Comparison of ENCODE assay signal across 18 mouse cellular contexts in the genomic region with DNA sequence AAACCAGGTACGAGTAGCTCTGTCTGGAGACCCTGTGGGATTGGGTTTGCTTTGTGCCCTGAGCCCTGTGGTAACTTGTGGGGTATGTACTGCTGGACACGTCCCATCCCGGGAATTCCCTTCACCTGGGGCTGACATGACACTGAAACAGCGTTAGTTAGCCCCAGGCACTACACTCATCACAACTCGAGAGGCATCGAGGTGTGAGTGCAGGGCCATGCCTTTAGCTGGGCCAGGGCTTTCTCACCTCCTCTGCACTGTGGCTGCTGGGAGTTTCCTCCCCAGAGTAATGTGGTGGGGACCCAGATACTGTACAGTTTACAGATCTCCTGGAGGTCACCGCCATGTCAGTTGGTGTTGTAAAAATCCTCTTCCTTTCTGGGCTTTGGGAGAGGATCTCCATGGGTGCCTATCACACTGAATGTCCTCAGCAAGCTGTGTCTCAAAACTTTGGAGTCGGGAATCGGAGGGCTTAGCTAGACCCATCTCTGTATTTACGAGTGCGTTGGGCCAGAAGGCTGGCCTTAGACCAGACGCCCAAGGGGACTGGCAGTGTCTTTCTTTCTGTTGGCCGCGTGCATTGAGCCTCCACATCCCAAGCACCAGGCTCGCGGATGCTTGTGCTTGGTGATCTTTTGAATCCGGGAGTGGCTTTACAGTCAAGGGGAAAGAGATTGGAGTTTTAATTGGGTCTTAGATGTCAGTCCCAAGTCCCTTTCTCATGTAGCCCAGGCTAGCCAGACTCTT. TPM values are rescaled to one million over a fixed set of nuclear protein-coding genes. Genes with fewer than 3 reads are reported as not detected.
A peak's percentile ranks its signal among the peaks of the same experiment; 100 is the strongest.
DNase-seq lines count a peak whose midpoint lies in the region; ATAC-seq lines count a peak whose summit lies in the region.
"Had no signal": no experiment of that assay in that cellular context is flagged by ENCODE, and none has a peak within 500 bp of the region (broad histone marks: within the 10 kb centered on the region; RNA-seq: fewer than 3 reads in every experiment).

No protein-coding gene starts in this region.

- no peak overlapping the region for H3K4me2 ChIP-seq in heart, embryonic 14.5 days (ENCODE audit: low read length)
- no peak overlapping the region for H3K4me2 ChIP-seq in heart, embryonic 12.5 days
- no peak overlapping the region for H3K4me2 ChIP-seq in midbrain, embryonic 13.5 days (replicated peaks)
- H3K4me2 ChIP-seq: embryonic facial prominence, embryonic 12.5 days; hindbrain, embryonic 12.5 days; liver, embryonic 13.5 days; midbrain, embryonic 15.5 days had no signal

- 0 out of 2 replicates have a peak overlapping the region, but pooled peaks have one; percentile 13 for H3K9ac ChIP-seq in heart, embryonic 14.5 days (ENCODE audit: low read length)
- no peak overlapping the region for H3K9ac ChIP-seq in heart, embryonic 12.5 days
- no peak overlapping the region for H3K9ac ChIP-seq in midbrain, embryonic 13.5 days (replicated peaks)
- H3K9ac ChIP-seq: embryonic facial prominence, embryonic 12.5 days; hindbrain, embryonic 12.5 days; liver, embryonic 13.5 days; midbrain, embryonic 15.5 days had no signal

- no peak for ATAC-seq in heart, embryonic 14.5 days (ENCODE audit: insufficient number of reproducible peaks, insufficient read depth, low FRiP score, low read depth)
- ATAC-seq in heart, embryonic 12.5 days (ENCODE audit: insufficient number of reproducible peaks, low FRiP score) = no peak
- ATAC-seq in midbrain, embryonic 13.5 days = no peak
- ATAC-seq: CD4-positive, CD25-positive, alpha-beta regulatory T cell, adult 4 months; inflammation-experienced regulatory T-cells, adult 6 months; midbrain, embryonic 15.5 days had no signal

- peaks cover 47 to 84% of the 10 kb centered on the region in 2 experiments for H3K4me1 ChIP-seq in heart, embryonic 14.5 days (ENCODE audit: control insufficient read depth in 2 of 2, insufficient read depth in 2 of 2, low read length in 2 of 2)
- H3K4me1 ChIP-seq in heart, embryonic 12.5 days (replicated peaks) = peaks cover 82% of the 10 kb centered on the region
- peaks cover 88% of the 10 kb centered on the region for H3K4me1 ChIP-seq in embryonic facial prominence, embryonic 10.5 days
- peaks cover 30% of the 10 kb centered on the region for H3K4me1 ChIP-seq in midbrain, embryonic 13.5 days (replicated peaks)

- WGBS in heart, embryonic 14.5 days = 90% methylated on average over 17 of the region's 17 CpGs
- 90% methylated on average over 17 of the region's 17 CpGs for WGBS in heart, embryonic 12.5 days
- 89% methylated on average over 17 of the region's 17 CpGs for WGBS in embryonic facial prominence, embryonic 10.5 days
- 86% methylated on average over 17 of the region's 17 CpGs for WGBS in midbrain, embryonic 13.5 days

- H3K9me3 ChIP-seq in heart, embryonic 14.5 days (ENCODE audit: control insufficient read depth, low read length) = no peaks in the 10 kb centered on the region
- no peaks in the 10 kb centered on the region for H3K9me3 ChIP-seq in heart, embryonic 12.5 days (replicated peaks)
- no peaks in the 10 kb centered on the region for H3K9me3 ChIP-seq in embryonic facial prominence, embryonic 10.5 days
- H3K9me3 ChIP-seq in midbrain, embryonic 13.5 days = no peaks in the 10 kb centered on the region
- H3K9me3 ChIP-seq: embryonic facial prominence, embryonic 12.5 days; hindbrain, embryonic 12.5 days; liver, embryonic 13.5 days; midbrain, embryonic 15.5 days had no signal

- peaks cover 9% of the 10 kb centered on the region for H3K36me3 ChIP-seq in heart, embryonic 14.5 days (ENCODE audit: control insufficient read depth, insufficient read depth, low read length)
- 0 out of 2 replicates have a peak, but pooled peaks cover 3% of the 10 kb centered on the region for H3K36me3 ChIP-seq in heart, embryonic 12.5 days
- peaks cover 7% of the 10 kb centered on the region; the same call in 1 of the 2 replicates for H3K36me3 ChIP-seq in embryonic facial prominence, embryonic 10.5 days (replicated peaks)
- H3K36me3 ChIP-seq in midbrain, embryonic 13.5 days = no peaks in the 10 kb centered on the region
- H3K36me3 ChIP-seq: hindbrain, embryonic 12.5 days; liver, embryonic 13.5 days; midbrain, embryonic 15.5 days had no signal

- DNase-seq in cerebellum, adult 11-12 months = peak; percentile 39
- DNase-seq in cerebellum, postnatal 36 days = no peak
- no peak for DNase-seq in embryonic facial prominence, embryonic 10.5 days (ENCODE audit: low spot score)
- peak; percentile 62 to 72 for DNase-seq in natural killer cell, adult 2 months (ENCODE audit: low spot score in 2 of 2)
- no peak for DNase-seq in thymus, adult 18-20 months
- DNase-seq: adrenal gland, adult 2 months; gastrocnemius, postnatal 25 days; liver, embryonic 13.5 days; right cerebral cortex, adult 18-20 months; thymus, postnatal 36 days had no signal

- H3K4me3 ChIP-seq in heart, embryonic 14.5 days (ENCODE audit: control insufficient read depth in 1 of 2, insufficient read depth in 1 of 2, low read depth in 1 of 2, low read length in 2 of 2) = no peak overlapping the region
- no peak overlapping the region for H3K4me3 ChIP-seq in heart, embryonic 12.5 days
- 0 out of 2 replicates have a peak overlapping the region, but pooled peaks have one; percentile 11 for H3K4me3 ChIP-seq in embryonic facial prominence, embryonic 10.5 days
- no peak overlapping the region for H3K4me3 ChIP-seq in midbrain, embryonic 13.5 days (replicated peaks)
- H3K4me3 ChIP-seq: embryonic facial prominence, embryonic 12.5 days; hindbrain, embryonic 12.5 days; liver, embryonic 13.5 days; midbrain, embryonic 15.5 days had no signal

- H3K27ac ChIP-seq in heart, embryonic 14.5 days (replicated peaks in 1 of 2; ENCODE audit: control insufficient read depth in 1 of 2, insufficient read depth in 1 of 2, low read depth in 2 of 2, low read length in 2 of 2) = no peak overlapping the region
- H3K27ac ChIP-seq in heart, embryonic 12.5 days (ENCODE audit: poor library complexity, severe bottlenecking) = no peak overlapping the region
- peak overlapping the region; percentile 85 for H3K27ac ChIP-seq in embryonic facial prominence, embryonic 10.5 days (replicated peaks)
- no peak overlapping the region for H3K27ac ChIP-seq in midbrain, embryonic 13.5 days
- H3K27ac ChIP-seq: hindbrain, embryonic 12.5 days; liver, embryonic 13.5 days; midbrain, embryonic 15.5 days had no signal

- H3K27me3 ChIP-seq in heart, embryonic 14.5 days (ENCODE audit: control insufficient read depth, insufficient read depth, low read length) = no peaks in the 10 kb centered on the region
- no peaks in the 10 kb centered on the region for H3K27me3 ChIP-seq in heart, embryonic 12.5 days (replicated peaks)
- no peaks in the 10 kb centered on the region for H3K27me3 ChIP-seq in embryonic facial prominence, embryonic 10.5 days (replicated peaks; ENCODE audit: low read depth, poor library complexity, severe bottlenecking)
- no peaks in the 10 kb centered on the region for H3K27me3 ChIP-seq in midbrain, embryonic 13.5 days
- H3K27me3 ChIP-seq: embryonic facial prominence, embryonic 12.5 days; hindbrain, embryonic 12.5 days; liver, embryonic 13.5 days; midbrain, embryonic 15.5 days had no signal

RNA-seq across cellular contexts. Expression of a gene that starts 20.2 kb away (rescaled TPM):
- 14.4 and 19.1 TPM in 2 replicates for polyA plus RNA-seq in heart, embryonic 14.5 days (2014; fragmentation: Nextera tagmentation; extraction: Ambion mirVana)
- 41.1 and 41.7 TPM in 2 replicates for polyA plus RNA-seq in heart, embryonic 12.5 days (2016; fragmentation: Nextera tagmentation; extraction: Ambion mirVana)
- polyA plus RNA-seq in embryonic facial prominence, embryonic 10.5 days (2016; fragmentation: Nextera tagmentation; extraction: Ambion mirVana) = 50.3 and 50.6 TPM in 2 replicates
- polyA plus RNA-seq in midbrain, embryonic 13.5 days (2015; fragmentation: Nextera tagmentation; extraction: Ambion mirVana) = 16.2 and 18.3 TPM in 2 replicates

RNA-seq across cellular contexts. Expression of a gene that starts 32.6 kb away (rescaled TPM):
- 1,183 and 1,268 TPM in 2 replicates for polyA plus RNA-seq in heart, embryonic 14.5 days (2014; fragmentation: Nextera tagmentation; extraction: Ambion mirVana)
- polyA plus RNA-seq in heart, embryonic 12.5 days (2016; fragmentation: Nextera tagmentation; extraction: Ambion mirVana) = 949 and 971 TPM in 2 replicates
- polyA plus RNA-seq in embryonic facial prominence, embryonic 10.5 days (2016; fragmentation: Nextera tagmentation; extraction: Ambion mirVana) = 1,413 and 1,489 TPM in 2 replicates
- 905 and 914 TPM in 2 replicates for polyA plus RNA-seq in midbrain, embryonic 13.5 days (2015; fragmentation: Nextera tagmentation; extraction: Ambion mirVana)

RNA-seq across cellular contexts. Expression of a gene that starts 38.4 kb away (rescaled TPM):
- 25.2 and 26.3 TPM in 2 replicates for polyA plus RNA-seq in heart, embryonic 14.5 days (2014; fragmentation: Nextera tagmentation; extraction: Ambion mirVana)
- polyA plus RNA-seq in heart, embryonic 12.5 days (2016; fragmentation: Nextera tagmentation; extraction: Ambion mirVana) = 43.1 and 47.0 TPM in 2 replicates
- polyA plus RNA-seq in embryonic facial prominence, embryonic 10.5 days (2016; fragmentation: Nextera tagmentation; extraction: Ambion mirVana) = 65.0 and 65.1 TPM in 2 replicates
- 48.6 and 49.1 TPM in 2 replicates for polyA plus RNA-seq in midbrain, embryonic 13.5 days (2015; fragmentation: Nextera tagmentation; extraction: Ambion mirVana)

RNA-seq across cellular contexts. Expression of a gene that starts 42.1 kb away (rescaled TPM):
- polyA plus RNA-seq in heart, embryonic 14.5 days (2014; fragmentation: Nextera tagmentation; extraction: Ambion mirVana) = 19.2 and 22.5 TPM in 2 replicates
- 14.7 and 18.0 TPM in 2 replicates for polyA plus RNA-seq in heart, embryonic 12.5 days (2016; fragmentation: Nextera tagmentation; extraction: Ambion mirVana)
- 14.5 and 16.0 TPM in 2 replicates for polyA plus RNA-seq in embryonic facial prominence, embryonic 10.5 days (2016; fragmentation: Nextera tagmentation; extraction: Ambion mirVana)
- 26.1 and 28.7 TPM in 2 replicates for polyA plus RNA-seq in midbrain, embryonic 13.5 days (2015; fragmentation: Nextera tagmentation; extraction: Ambion mirVana)

Comparison
In these comparisons a context has a peak if more than half of its experiments do, and no peak if none do; other contexts are left out.
1. DNase-seq: peak in cerebellum, adult 11-12 months (single experiment) and natural killer cell, adult 2 months (2 of 2); none in cerebellum, postnatal 36 days (0 of 2), embryonic facial prominence, embryonic 10.5 days (single experiment) and thymus, adult 18-20 months (0 of 2).